Mouse (Mus musculus) lung, postnatal 10 days (tissue): ENCODE results near the gene Aurka.

Source experiments
- DNase-seq: peaks from one replicate; pipeline ENCODE4 v3.0.0; 2021

Aurka gene

DNA sequence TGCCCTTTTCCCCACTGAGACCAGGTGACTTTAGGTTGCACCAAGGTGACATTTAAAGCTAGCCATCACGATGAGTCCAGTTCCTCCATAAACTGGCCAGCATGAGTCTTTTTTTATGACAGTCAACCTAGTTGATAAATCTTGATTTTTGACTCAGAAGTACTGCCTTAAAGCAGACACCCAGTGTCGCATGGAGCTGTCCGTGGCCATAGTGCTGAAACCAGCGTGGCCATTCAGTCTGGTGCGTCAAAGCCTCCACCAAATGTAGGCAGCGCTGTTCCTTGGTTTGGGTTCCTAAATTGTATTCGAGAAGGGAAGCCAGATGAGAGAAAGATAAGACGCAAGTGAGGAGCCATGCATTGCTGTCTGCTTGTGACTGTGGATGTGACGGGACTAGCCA is 49.5 kb downstream of the Aurka start:
- peak; percentile 83 for DNase-seq

DNA sequence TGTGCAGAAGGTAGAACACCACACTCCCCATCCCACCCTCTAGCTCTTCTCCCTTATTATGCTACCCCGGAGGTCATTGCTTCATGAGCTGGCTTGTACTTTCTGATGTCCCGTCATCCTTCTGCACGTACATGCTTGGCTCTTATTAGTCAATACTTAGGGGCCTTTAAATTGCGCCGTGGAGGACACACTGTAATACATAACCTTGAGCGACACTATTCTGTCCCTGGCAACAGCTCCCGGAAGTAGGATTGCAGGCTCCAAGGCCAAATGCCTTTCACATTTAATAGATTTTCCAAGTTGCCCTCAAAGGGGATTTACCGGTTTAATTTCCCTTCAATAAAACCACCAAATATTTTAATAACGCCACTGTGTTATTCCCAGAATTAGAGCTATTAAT is 58.6 kb downstream of the Aurka start:
- no peak for DNase-seq

DNA sequence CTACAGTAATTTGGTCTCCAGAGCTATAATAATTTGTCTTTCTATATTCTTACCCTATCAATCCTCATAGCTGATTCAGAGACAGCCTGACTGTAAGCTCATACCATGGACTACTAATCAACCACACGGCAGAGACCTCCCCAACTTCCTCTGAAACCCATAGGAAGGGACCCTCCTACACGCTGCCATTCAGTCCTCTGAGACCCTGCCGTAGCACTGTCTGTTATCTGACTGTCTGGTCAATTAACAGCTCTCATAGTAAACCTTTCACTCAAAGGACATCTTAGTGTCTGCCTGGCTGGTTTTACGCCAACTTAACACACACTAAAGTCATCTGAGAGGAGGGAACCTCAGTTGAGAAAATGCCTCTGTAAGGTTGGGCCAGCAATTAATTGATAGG is 63.8 kb downstream of the Aurka start:
- DNase-seq: no peak
